Mouse (Mus musculus) skeletal muscle tissue, adult 2 months (tissue): Measurements from ENCODE around the gene Rad23a.

ENCODE experiments used
- DNase-seq: peaks from one replicate; pipeline ENCODE4 v3.0.0-alpha.2; 2012; ENCODE audit warnings: low read depth, low spot score

Gene Rad23a

GRCm38 (mm10) chr8:84787523-84788302 is 52.8 kb downstream of the Rad23a start:
- DNase-seq: no peak

- no peak for DNase-seq
These were observed 53.5 kb downstream of the Rad23a start for GRCm38 (mm10) chr8:84786801-84787467.

GRCm38 (mm10) chr8:84785756-84786677 is 54.4 kb downstream of the Rad23a start:
- DNase-seq: peak; percentile 58

- DNase-seq: no peak
These were observed 55.0 kb downstream of the Rad23a start for GRCm38 (mm10) chr8:84785506-84785755.

GRCm38 (mm10) chr8:84784681-84785505 is 55.6 kb downstream of the Rad23a start:
- no peak for DNase-seq
